Mouse (Mus musculus) midbrain, embryonic 14.5 days (tissue): Measurements from ENCODE around the gene Ift81. TPM values are rescaled to one million over a fixed set of nuclear protein-coding genes. Genes with fewer than 3 reads are reported as not detected.

Experiments used
- ATAC-seq: fragments of 200-750 bp; cut with Nextera tagmentation; 2 replicates; pipeline ENCODE4 v1.8.0; 2017; ENCODE audit warnings: moderate number of reproducible peaks, moderate library complexity; ENCODE audit not compliant: low FRiP score, low TSS enrichment
- DNase-seq: peaks from one replicate; pipeline ENCODE4 v3.0.0-alpha.2; 2015
- H3K27ac ChIP-seq: fragments of 300-500 bp; sonication (generic); replicated peaks from 2 replicates; pipeline ENCODE4 v1.5.1; 2014; ENCODE audit warnings: mild to moderate bottlenecking, low read depth, low read length, moderate library complexity
- H3K27me3 ChIP-seq: fragments of 300-500 bp; sonication (generic); 2 replicates; pipeline ENCODE4 v1.6.1; 2014; ENCODE audit warnings: low read length, control low read depth, mixed read lengths; ENCODE audit not compliant: control insufficient read depth, insufficient read depth
- H3K36me3 ChIP-seq: fragments of 300-500 bp; sonication (generic); 2 replicates; pipeline ENCODE4 v1.6.1; 2014; ENCODE audit warnings: low read length, control low read depth; ENCODE audit not compliant: control insufficient read depth, insufficient read depth
- H3K4me1 ChIP-seq: fragments of 300-500 bp; sonication (generic); 2 replicates; pipeline ENCODE4 v1.6.1; 2014; ENCODE audit warnings: mild to moderate bottlenecking, antibody characterized with exemption, low read length, control low read depth; ENCODE audit not compliant: control insufficient read depth, insufficient read depth
- H3K4me2 ChIP-seq: fragments of 300-500 bp; sonication (generic); 2 replicates; pipeline ENCODE4 v1.6.1; 2014; ENCODE audit warnings: mild to moderate bottlenecking, low read length, moderate library complexity
- H3K4me3 ChIP-seq: fragments of 300-500 bp; sonication (generic); replicated peaks from 2 replicates; pipeline ENCODE4 v1.5.1; 2014; ENCODE audit warnings: low read depth, low read length
- H3K9ac ChIP-seq: fragments of 300-500 bp; sonication (generic); replicated peaks from 2 replicates; pipeline ENCODE4 v1.6.1; 2014; ENCODE audit warnings: mild to moderate bottlenecking, low read length, moderate library complexity
- H3K9me3 ChIP-seq: fragments of 300-500 bp; sonication (generic); 2 replicates; pipeline ENCODE4 v1.6.1; 2016; ENCODE audit warnings: low read length, control low read depth, mixed read lengths; ENCODE audit not compliant: control insufficient read depth
- WGBS: fragments of 180-500 bp; shearing (Covaris S2); extraction: QIAGEN DNeasy Blood & Tissue Kit; methylation state at CpG from one replicate; pipeline ENCODE4 v1.1.7; 2014; 5-methylcytosine and 5-hydroxymethylcytosine counted together
- polyA plus RNA-seq: library from polyadenylated mRNA; unstranded; fragments of >200 nt; fragmentation: Nextera tagmentation; extraction: Ambion mirVana; gene quantifications from 2 replicates; pipeline ENCODE4 v1.2.1, GENCODE M21; 2014

Gene Ift81
- polyA plus RNA-seq, 1 experiment from 2014 or later = 64.4 TPM

DNA sequence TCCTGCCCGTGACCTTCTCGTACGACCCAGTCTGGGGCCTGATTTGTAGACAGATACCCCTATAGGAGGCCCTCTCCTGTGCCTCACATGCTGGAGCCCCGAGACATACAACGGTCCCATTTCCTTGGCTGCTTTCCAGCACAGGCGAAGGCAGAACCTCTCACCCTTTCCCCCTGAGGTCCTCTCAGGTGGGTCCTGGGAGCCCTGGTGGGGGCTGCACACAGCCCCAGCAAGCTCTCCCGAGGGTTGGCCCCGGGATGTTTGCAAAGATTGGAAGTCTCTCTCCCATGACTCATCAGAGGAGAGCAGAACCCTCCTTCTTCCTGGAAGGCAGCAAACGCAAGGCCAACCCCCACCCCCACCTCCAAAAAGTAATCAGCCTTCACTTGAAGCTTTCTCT, 102.9 kb downstream of the Ift81 start:
- ATAC-seq (no peak), DNase-seq (no peak)
- no peaks in the 10 kb centered on the region for H3K27me3 ChIP-seq

GRCm38 (mm10) chr5:122510651-122511157, 103.6 kb downstream of the Ift81 start:
- H3K4me2 ChIP-seq = no peak overlapping the region
- H3K4me3 ChIP-seq = no peak overlapping the region
- 0 out of 2 replicates have a peak, but pooled peaks cover 3% of the 10 kb centered on the region for H3K9me3 ChIP-seq
- no peak overlapping the region for H3K9ac ChIP-seq
- 72% methylated on average over 17 of the region's 17 CpGs for WGBS
- no peak for ATAC-seq
- H3K36me3 ChIP-seq = no peaks in the 10 kb centered on the region
- DNase-seq = no peak
- H3K4me1 ChIP-seq = peaks cover 9% of the 10 kb centered on the region
- H3K27me3 ChIP-seq = no peaks in the 10 kb centered on the region
- no peak overlapping the region for H3K27ac ChIP-seq

More for the DNA sequence above, 102.9 kb downstream of the Ift81 start:
- H3K9ac ChIP-seq = no peak overlapping the region
- H3K4me1 ChIP-seq = peaks cover 9% of the 10 kb centered on the region
- H3K36me3 ChIP-seq = no peaks in the 10 kb centered on the region
- H3K4me2 ChIP-seq = no peak overlapping the region
- H3K27ac ChIP-seq = no peak overlapping the region
- H3K9me3 ChIP-seq = 0 out of 2 replicates have a peak, but pooled peaks cover 2% of the 10 kb centered on the region
- no peak overlapping the region for H3K4me3 ChIP-seq
- WGBS = 77% methylated on average over 9 of the region's 9 CpGs

GRCm38 (mm10) chr5:122509608-122510007, 104.7 kb downstream of the Ift81 start:
- H3K36me3 ChIP-seq = no peaks in the 10 kb centered on the region
- H3K9ac ChIP-seq = no peak overlapping the region

GRCm38 (mm10) chr5:122508861-122509306, 105.4 kb downstream of the Ift81 start:
- Histone ChIP-seq H3K9me3 (0 out of 2 replicates have a peak, but pooled peaks cover 3% of the 10 kb centered on the region), H3K4me3 (no peak overlapping the region), H3K4me2 (no peak overlapping the region), H3K27ac (no peak overlapping the region), H3K9ac (no peak overlapping the region), H3K27me3 (no peaks in the 10 kb centered on the region), H3K36me3 (no peaks in the 10 kb centered on the region), H3K4me1 (peaks cover 3% of the 10 kb centered on the region)
- WGBS = 73% methylated on average over 11 of the region's 11 CpGs
- DNase-seq = no peak
- ATAC-seq = no peak

More at GRCm38 (mm10) chr5:122509608-122510007, 104.7 kb downstream of the Ift81 start:
- Histone ChIP-seq H3K4me1 (peaks cover 9% of the 10 kb centered on the region), H3K27ac (no peak overlapping the region), H3K4me2 (no peak overlapping the region), H3K9me3 (0 out of 2 replicates have a peak, but pooled peaks cover 3% of the 10 kb centered on the region), H3K27me3 (no peaks in the 10 kb centered on the region), H3K4me3 (no peak overlapping the region)
- WGBS = 74% methylated on average over 7 of the region's 7 CpGs
- DNase-seq = no peak
- no peak for ATAC-seq

- 0 out of 2 replicates have a peak, but pooled peaks cover 3% of the 10 kb centered on the region for H3K9me3 ChIP-seq
- H3K4me2 ChIP-seq = no peak overlapping the region
- no peak for ATAC-seq
- no peaks in the 10 kb centered on the region for H3K36me3 ChIP-seq
- peaks cover 10% of the 10 kb centered on the region for H3K4me1 ChIP-seq
- DNase-seq = no peak
- H3K9ac ChIP-seq = no peak overlapping the region
- H3K27me3 ChIP-seq = no peaks in the 10 kb centered on the region
- no peak overlapping the region for H3K27ac ChIP-seq
- no peak overlapping the region for H3K4me3 ChIP-seq
Measured at GRCm38 (mm10) chr5:122507396-122507795, 106.9 kb downstream of the Ift81 start.

- H3K27me3 ChIP-seq = no peaks in the 10 kb centered on the region
- no peak overlapping the region for H3K4me3 ChIP-seq
- H3K9me3 ChIP-seq = 0 out of 2 replicates have a peak, but pooled peaks cover 3% of the 10 kb centered on the region
- no peak for DNase-seq
- ATAC-seq = no peak
- H3K9ac ChIP-seq = no peak overlapping the region
- H3K36me3 ChIP-seq = no peaks in the 10 kb centered on the region
- no peak overlapping the region for H3K27ac ChIP-seq
- no peak overlapping the region for H3K4me2 ChIP-seq
- 88% methylated on average over 3 of the region's 3 CpGs for WGBS
- H3K4me1 ChIP-seq = peaks cover 10% of the 10 kb centered on the region
Measured at GRCm38 (mm10) chr5:122506462-122506861, 107.9 kb downstream of the Ift81 start.

GRCm38 (mm10) chr5:122505554-122505953, 108.8 kb downstream of the Ift81 start:
- DNase-seq (no peak), ATAC-seq (no peak)
- 90% methylated on average over 5 of the region's 5 CpGs for WGBS
- Histone ChIP-seq H3K4me2 (no peak overlapping the region), H3K27me3 (no peaks in the 10 kb centered on the region), H3K4me3 (no peak overlapping the region), H3K36me3 (no peaks in the 10 kb centered on the region), H3K4me1 (peaks cover 10% of the 10 kb centered on the region), H3K27ac (no peak overlapping the region), H3K9me3 (0 out of 2 replicates have a peak, but pooled peaks cover 3% of the 10 kb centered on the region), H3K9ac (no peak overlapping the region)

GRCm38 (mm10) chr5:122503760-122504119, 110.6 kb downstream of the Ift81 start:
- Histone ChIP-seq H3K27me3 (no peaks in the 10 kb centered on the region), H3K9me3 (0 out of 2 replicates have a peak, but pooled peaks cover 3% of the 10 kb centered on the region), H3K4me1 (peaks cover 25% of the 10 kb centered on the region), H3K27ac (no peak overlapping the region), H3K4me3 (no peak overlapping the region), H3K4me2 (no peak overlapping the region), H3K9ac (no peak overlapping the region), H3K36me3 (no peaks in the 10 kb centered on the region)
- ATAC-seq (no peak), DNase-seq (no peak)
- 32% methylated on average over 4 of the region's 4 CpGs for WGBS
